Mouse (Mus musculus) T-cell, adult 2 months (primary cell): ENCODE results near the gene Tex9.
"Not testable (repeated sequence)": the region's sequence is repeated elsewhere in the genome, so short reads cannot be mapped to it uniquely, and the experiment has no call there.

Experiments used
- DNase-seq: peaks from one replicate; pipeline ENCODE4 v3.0.0; 2022; ENCODE audit warnings: low spot score

The Tex9 gene

DNA sequence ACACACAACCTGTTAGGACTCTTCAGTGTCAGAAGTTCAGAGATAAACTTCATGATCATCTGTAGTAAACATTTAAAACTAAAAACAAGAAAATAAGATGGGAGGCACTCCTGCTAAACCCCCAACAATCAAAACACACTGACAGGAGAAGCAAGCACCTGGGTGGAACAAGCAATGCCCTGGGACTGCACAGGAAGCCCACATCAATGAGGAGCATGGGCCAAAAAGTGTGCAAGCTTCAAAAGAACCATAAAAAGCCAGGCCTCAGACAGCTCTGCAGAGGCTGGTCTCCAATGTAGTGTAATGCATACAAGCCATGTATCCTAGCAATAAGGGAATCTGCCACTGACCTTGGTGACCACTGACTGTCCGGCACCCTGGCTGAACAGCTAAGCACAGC lies 12.7 kb downstream of the Tex9 start:
- DNase-seq, result peak; percentile 42

DNA sequence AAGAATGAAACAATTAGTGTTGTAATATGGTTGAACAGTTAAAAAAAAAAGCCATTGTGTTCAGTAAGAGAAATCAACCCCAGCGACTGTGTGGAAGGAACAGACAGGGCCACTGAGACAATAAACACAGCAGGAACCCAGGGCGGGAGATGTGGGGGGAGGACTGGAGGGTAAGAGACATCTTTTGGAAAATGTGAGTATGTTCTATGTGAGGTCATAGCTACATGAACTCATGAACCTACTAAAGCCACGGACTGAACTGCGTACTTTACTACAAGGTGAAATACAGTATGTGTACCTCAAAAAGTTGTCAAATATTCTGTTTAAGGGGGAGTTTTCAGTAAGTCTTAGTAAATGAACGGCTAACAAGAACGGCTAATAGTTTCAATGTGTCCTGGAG lies 14.7 kb downstream of the Tex9 start:
- no peak for DNase-seq

DNA sequence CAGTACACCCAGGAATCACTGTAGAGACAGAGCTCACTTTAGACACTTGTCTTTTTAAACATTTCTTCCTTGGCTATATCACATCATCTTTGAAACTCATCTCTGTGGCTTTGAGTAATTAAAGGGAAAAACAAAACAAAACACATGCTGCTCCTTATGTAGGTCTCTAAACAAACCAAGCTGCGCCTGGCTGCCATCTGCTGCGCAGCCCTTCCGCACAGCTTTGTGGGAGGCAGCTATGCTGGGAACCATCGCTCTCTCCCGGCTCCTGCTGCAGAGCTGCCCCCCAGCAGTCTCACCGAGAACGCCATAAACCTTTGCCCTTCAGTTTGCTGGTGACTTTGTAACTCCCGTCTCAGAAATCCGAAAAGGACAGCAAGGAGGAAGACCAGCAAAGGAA lies 16.5 kb downstream of the Tex9 start:
- DNase-seq, result no peak

DNA sequence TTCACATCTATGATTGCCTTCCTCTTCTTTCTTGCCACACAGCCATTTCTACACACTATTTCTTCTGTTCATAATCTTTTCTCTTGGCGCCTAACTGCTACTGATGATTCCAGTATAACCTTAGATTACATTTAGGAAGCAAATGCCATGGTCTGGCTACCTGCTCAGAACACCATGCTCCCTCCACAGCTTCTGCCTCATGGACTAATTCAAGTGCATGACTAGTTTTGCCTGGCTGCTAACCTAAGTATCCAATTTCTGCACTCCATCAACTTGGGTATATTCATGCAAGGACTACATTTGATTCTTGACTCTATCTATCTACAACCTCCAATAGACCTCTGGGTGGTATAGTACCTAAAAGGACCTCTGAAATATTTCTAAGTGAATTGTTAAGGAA lies 22.2 kb downstream of the Tex9 start:
- DNase-seq, result no peak

DNA sequence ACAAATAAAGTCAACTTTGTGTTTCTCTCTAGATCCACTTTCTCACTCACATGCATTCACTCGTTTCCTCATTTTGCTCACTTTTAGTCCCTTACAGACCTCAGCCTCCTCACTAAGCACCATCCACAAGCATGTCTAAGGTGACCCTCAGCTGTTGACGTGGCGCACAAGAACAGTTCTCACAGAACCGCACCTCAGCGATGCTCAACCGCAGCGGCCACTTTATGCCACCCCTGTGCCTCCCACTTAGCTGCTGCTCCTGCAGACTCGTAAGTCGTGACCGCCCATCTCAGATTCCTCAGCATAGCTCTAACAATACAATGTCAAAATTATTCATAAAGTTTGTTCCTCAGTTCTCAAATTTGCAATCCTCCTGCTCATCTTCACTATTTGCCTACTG lies 23.4 kb downstream of the Tex9 start:
- no peak for DNase-seq

DNA sequence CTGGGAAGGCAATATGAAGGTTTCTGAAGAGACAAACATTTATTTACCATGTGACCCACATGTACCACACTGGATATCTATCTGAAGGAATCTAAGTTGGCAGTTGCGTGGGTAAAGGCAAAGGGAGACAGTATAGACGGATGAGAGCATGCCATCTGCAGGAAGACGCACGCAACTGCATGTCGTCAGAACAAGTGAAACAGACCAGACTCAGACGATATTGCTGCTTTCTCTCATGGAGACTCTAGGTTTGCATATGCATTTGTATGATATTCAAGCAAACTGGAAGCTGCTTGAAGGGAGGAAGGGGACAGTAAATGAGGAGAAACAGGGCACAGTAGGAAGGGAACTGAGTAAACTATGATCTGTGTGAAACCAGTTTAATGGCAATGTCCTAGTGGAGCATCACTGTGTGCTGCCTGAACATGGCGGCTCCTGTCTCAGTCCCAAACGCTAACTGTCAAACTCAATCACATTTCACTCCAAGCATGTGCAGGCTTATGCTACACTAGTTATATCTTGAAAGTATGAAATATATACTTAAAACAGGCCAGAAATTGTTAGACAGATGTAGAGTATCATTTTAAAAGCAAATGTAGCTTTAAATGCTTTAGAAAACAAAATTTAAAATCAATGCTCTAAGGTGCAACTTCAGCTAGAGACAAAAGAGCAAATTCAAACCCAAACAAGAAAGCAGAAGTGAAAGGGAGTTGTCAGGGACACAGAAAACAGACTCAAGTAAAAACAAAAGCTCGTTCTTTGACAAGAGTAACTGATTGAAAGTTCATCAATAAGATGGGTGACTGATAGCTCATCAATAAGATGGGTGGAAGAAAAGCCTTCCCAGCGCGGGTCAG lies 24.2 kb downstream of the Tex9 start:
- peak; percentile 62 for DNase-seq

DNA sequence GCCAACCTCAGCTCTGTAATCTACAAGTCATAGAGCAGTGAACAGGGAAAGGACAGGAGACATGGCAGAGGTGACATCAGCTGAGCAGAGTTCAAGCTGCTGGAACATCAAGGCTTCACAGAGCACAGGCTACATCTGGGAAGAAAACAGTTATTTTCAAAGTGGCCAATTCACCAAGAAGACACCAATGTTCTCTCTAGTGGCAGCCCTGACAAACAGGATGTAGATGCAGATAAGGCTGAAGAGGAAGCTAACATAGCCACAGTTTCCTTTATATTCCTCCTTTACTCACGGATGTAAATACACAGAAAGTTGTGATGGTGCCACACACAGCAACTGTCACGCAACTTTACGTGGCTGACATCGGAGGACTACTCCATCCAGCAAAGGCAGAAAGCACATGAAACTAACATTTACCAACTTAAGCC lies 26.2 kb downstream of the Tex9 start:
- DNase-seq, result peak; percentile 78

DNA sequence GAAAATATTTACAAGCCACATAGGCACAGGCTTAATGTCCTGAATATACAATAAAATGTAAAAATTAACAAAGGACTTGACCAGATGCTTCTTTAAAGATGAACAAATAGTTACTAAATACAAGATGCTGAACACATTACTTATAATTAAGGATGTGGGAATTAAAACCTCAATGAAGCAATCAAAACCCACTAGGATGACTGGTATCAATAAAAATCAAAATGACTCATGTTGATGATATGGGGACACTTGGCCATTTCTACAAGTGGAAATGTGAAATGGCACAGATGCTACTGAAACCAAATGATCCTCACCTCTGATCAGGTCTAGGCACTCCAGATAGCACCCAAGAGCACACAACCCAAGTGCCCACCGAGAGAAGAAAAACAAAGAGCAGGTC lies 27.2 kb downstream of the Tex9 start:
- no peak for DNase-seq

DNA sequence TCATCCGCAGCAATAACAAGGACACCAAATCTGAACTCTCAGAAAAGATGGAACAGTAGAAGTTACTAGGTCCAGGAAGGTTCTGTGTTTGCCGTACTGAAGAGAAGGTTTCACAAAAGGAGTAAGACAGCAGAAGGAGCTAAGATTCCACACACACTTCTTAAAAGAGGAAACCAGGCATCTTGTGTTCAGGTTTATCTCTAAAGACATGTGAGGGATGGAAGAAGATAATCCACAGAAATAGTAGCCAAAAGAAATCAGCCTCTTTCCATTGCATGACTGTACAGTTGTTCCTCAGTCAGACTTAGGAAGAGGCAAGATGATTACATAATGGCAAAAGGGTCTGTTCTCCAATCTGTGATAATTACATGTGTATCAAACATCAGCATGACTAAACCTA lies 29.6 kb downstream of the Tex9 start:
- DNase-seq, result no peak

DNA sequence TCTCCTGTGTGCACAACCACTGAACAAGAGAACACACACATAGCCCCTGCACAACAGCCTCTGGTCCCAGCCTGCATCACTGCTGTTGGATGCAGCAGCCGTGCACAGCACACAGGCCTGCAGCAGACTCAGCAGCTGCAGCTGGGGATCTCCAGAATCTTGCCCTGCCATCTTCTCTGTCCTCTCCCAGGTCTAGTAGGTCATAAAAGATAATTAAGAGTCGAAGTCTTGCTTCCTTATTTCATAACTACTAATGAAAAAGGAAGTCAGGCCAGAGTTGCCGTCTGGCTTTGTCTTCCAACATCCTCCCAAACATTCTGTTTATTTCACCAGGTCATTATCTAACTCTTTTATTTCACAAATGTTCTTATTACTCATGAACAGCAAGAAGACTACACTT lies 31.2 kb downstream of the Tex9 start:
- DNase-seq, result no peak

DNA sequence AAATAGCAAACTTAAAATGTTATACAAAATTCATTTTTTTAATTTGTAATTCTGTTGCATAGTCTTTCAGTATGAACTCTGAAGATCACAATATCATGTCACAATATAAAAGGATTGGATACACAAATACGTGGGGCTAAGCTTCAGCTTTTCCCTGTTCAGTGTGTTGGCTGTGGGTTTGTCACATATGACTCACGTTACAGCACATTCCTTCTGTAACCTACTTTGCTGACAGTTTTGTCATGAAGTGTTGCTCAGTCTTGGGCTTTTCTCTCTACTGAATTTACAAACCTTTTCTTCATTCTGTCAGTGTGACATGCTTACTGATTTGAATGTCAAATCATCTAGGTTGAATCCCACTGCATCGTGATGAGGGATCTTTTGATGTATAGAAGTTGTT lies 32.3 kb downstream of the Tex9 start:
- DNase-seq, result no peak

DNA sequence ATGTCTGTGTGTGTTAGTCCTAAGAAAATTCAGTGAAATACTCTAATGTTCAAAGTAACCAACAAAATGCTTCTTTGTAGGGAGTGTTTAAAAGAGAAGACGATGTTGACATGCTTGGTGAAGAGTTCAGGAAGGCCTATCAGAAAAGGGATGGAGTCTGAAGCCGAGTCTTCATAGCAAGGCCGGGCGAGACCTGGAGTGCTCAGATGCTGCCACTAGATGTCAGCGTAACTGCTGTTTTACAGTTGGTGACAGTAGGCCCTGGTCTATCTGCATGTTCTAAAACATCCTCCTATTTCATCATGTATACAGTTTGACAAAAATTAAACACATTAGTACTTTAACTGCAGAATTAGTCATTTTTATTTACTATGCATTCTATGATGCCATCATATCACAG lies 33.8 kb downstream of the Tex9 start:
- peak; percentile 76 for DNase-seq

DNA sequence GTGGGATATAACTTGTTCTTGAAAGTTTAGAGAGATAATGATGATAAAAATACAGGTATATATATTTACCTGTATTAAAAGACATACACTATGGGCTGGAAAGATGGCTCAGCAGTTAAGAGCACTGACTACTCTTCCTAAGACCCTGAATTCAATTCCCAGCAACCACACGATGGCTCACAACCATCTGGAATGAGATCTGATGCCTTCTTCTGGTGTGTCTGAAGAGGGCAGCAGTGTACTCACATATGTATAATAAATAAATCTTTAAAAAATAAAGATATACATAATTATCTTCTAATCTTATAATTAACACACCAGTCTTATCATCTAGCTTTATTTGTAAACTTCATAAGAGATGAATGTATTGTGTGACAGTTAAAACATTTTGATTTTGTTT lies 35.6 kb downstream of the Tex9 start:
- DNase-seq, result no peak

DNA sequence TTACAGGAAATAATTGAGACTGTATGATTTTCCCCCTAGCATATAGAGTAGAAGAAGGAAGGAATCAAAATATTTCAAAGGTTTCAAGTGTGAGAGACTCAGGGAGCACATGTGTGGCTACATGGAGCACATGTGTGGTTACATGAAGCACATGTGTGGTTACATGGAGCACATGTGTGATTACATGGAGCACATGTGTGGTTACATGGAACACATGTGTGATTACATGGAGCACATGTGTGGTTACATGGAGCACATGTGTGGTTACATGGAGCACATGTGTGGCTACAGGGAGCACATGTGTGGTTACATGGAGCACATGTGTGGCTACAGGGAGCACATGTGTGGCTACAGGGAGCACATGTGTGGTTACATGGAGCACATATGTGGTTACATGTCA lies 37.7 kb downstream of the Tex9 start:
- not testable (repeated sequence) for DNase-seq

DNA sequence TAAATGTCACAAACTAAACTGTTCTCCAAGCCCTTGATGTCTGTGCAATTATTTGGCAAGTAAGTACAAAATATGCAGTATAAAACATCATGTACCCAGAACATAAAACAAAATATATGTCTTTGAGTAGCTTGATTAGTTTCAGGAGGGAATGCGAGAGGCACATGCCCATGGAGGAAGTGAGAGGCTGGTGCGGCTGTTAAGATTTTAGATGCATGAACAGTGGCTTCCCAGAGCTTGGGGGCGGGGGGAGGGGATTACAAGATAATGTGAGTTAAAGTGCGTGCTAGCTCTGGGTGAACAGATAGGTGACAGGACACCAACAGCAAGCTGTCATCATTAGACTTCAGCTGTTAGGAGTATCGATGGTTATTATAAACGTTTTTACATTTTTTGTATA lies 40.9 kb downstream of the Tex9 start:
- DNase-seq, result no peak

DNA sequence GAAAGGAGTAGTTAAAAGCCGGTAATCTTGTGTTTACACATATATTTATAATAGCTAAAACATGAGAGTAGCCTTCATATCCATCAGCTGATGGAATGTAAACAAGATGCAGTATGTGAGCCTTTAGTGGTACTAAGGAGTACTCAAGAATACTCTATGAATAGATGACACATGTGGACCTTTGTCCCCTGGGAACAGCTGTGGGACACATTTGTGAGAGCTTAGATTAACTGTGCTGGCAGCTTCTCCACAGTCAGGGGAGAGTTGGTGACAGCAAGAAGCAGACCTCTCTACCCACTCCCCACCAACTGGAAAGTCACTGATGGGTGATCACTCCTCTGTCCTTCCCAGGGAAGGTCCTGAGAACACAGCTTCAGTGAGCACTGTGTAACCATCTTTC lies 41.6 kb downstream of the Tex9 start:
- no peak for DNase-seq

DNA sequence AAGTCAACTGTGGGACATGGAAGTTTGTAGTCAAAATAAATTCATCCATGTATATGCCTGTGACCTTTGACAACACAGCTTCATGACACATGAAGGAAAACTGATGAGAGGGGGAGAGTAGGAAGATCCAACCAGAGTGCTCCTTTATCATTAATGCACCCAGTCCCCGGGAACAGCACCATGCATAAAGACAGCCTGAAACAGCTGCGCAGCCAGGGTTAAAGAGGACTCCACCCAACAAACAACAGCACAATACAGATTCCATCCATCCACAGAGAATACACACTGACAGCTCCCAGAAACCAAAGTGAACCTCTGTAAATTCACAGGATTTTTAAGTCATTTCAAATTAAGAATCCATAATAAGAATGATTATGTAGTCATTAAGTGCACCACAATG lies 42.2 kb downstream of the Tex9 start:
- no peak for DNase-seq

DNA sequence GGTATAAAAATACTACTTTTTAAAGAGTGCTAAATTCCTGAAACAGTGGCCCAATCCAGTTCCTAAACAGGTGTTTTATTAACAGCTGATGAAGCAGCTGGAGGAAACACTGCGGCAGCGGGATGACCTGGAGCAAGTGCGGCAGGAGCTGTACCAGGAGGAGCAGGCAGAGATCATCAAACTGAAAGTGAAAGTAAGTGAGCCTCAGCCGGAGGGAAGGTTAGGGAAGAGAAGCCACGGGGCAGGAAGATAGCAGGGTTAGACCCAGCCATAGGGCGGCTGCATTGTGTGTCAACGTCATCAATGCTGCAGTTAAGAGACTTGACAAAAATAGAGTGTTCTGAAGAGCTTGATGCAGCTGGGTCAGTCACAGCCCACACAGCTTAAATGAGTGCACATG lies 42.6 kb downstream of the Tex9 start:
- DNase-seq, result peak; percentile 68

DNA sequence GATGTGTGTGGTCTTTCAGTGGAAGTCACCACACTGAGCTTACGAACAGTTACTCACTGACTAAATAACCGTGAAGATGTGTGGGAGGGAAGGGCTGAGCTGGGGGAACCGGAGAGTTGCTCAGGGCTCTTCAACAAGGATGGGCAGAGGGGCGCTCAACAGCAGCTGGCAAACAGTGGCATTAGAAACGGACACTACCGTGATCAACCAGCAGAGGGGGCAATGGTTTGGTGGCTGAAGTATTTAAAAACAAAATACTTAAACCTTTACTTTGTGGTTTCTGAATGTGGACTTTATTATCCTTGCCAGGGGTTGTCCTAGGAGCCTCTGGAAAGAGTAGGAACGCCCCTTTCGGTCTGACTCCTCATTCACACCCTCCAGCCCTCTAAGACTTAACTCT lies 44.0 kb downstream of the Tex9 start:
- DNase-seq, result peak; percentile 67

DNA sequence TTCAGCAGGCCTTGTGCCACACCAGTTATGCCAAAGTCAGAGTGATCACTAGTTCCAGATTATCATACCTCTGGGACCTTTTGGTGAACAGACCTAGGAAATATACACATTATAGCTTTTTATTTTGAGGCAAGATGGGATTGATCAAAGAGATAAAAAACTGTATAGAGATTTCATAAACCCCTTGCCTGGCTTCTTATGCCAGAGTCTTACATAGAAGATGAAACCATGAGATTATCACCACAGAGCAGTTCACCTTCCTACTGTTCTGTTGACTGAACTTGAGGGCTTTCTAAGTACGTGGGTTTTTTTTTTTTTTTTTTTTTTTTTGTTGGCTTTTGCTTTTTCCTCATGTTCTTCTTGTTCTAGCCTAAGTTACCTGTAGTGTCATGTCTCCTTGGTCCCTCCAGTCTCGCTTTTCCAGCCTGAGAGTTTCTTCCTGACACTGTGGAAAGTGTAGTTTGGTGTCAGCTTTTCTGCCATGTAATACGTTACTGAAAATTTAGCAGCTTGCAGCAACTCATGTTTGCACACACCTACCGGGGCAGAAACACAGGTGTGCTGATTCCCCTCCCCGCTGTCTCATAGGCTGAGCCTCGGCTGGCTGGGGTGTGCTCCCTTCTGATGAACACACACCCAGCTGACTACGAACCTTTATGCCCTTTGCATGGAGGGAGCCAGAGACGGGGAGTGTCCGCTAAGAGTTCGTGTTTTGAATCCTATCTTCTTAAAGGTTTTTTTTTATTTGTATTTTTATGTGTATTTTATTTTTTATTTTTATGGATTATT lies 49.9 kb downstream of the Tex9 start:
- no peak for DNase-seq

DNA sequence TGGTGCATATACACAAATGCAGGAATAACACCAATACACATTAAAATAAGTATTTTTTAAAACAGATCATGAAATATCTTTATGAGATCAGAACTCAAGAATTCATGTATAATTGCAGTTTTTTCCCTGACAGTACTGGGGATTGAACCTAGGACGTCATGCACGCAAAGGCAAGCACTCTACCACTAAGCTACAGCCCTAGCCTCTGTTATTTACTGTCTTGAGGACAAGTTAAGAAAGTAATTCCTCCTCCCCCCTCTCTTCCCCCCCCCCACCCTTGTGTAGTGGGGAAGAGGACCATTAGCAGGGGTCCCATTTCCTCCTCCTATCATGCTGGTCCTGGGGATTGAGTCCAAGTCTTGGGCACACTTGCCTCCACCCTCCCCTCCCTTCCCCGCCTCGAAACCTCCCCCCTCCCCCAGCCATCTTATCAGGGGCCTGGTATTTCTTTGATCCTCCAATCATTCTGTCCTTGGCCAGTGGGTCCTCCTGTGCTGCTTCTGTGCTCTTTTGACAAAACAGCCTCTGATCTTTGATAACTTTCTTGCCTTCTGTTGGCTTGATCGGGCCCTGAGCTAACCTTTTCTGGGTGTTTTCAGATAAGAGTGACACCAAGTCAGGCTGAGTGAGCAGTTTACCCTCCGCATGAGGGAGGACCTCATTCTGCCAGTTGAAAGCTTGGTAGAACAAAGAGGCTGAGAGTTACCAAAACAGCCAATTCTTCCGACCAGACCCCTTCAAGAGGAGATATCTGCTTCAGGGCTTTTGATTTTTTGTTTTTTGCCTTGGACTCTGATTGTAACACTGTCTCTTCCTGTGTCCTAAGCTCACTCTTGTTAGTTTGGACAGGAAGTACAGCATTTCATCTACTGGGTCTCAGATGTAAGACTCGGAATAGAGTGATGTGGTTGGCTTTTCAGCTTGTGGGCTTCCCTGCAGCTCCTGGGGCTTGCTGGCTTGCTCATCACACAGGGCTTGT lies 50.8 kb downstream of the Tex9 start:
- peak; percentile 46 for DNase-seq

DNA sequence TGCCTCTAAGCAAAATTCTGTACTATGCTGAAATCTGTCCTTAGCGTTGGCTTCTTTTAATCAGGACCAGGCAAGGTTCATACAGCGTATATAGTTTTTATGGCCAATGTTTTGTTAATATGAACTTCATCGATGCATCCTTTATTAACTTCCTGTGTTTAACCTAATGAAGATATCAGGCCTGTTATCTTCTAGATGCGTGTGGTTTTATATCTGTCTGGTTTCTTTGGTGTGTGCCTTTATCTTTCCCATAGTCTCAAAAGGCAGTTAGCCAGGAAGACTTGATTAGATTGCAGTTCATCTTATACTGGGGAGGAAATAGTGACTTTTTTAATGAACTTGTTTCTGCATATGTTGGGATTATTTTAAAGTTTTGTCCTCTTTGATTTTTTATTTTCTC lies 51.7 kb downstream of the Tex9 start:
- DNase-seq, result no peak
